Mouse (Mus musculus) heart, adult 2 months (tissue): ENCODE measurements around the gene 4931406C07Rik.

Source experiments
- CTCF ChIP-seq: fragments of 200-600 bp; IDR thresholded peaks from 2 replicates; pipeline ENCODE4 v1.8.1; 2022; ENCODE audit warnings: antibody characterized with exemption, mild to moderate bottlenecking, moderate library complexity
- EP300 ChIP-seq: fragments of 200-500 bp; IDR thresholded peaks from 2 replicates; pipeline ENCODE4 v1.6.1; 2011; ENCODE audit warnings: low read depth, low read length, control low read depth; ENCODE audit not compliant: insufficient read depth
- POLR2A ChIP-seq: fragments of 200-500 bp; IDR thresholded peaks from 2 replicates; pipeline ENCODE4 v1.6.1; 2011; ENCODE audit warnings: mild to moderate bottlenecking, low read depth, low read length, control low read depth; ENCODE audit not compliant: insufficient read depth

- TF ChIP-seq EP300 (no peak), CTCF (no peak), POLR2A (no peak)
Measured at GRCm38 (mm10) chr9:15309425-15309824, 3.2 kb upstream of the 4931406C07Rik start.
